Mouse (Mus musculus) lung, embryonic 16.5 days (tissue): ENCODE results near the gene Olfr1316. TPM values are rescaled to one million over a fixed set of nuclear protein-coding genes. Genes with fewer than 3 reads are reported as not detected.

Source experiments
- ATAC-seq: fragments of 200-750 bp; cut with Nextera tagmentation; 2 replicates; pipeline ENCODE4 v1.8.0; 2017; ENCODE audit warnings: low read depth, mild to moderate bottlenecking, moderate library complexity
- H3K27ac ChIP-seq: fragments of 300-500 bp; sonication (generic); 2 replicates; pipeline ENCODE4 v1.5.1; 2014; ENCODE audit warnings: mild to moderate bottlenecking, control low read depth, low read length
- H3K27me3 ChIP-seq: fragments of 300-500 bp; sonication (generic); 2 replicates; pipeline ENCODE4 v1.6.1; 2014; ENCODE audit warnings: low read depth, low read length, mixed read lengths; ENCODE audit not compliant: control insufficient read depth, insufficient read depth
- H3K36me3 ChIP-seq: fragments of 300-500 bp; sonication (generic); 2 replicates; pipeline ENCODE4 v1.6.1; 2014; ENCODE audit warnings: low read length; ENCODE audit not compliant: control insufficient read depth, insufficient read depth
- H3K4me1 ChIP-seq: fragments of 300-500 bp; sonication (generic); replicated peaks from 2 replicates; pipeline ENCODE4 v1.6.1; 2014; ENCODE audit warnings: low read length, mixed read lengths; ENCODE audit not compliant: control insufficient read depth, insufficient read depth
- H3K4me2 ChIP-seq: fragments of 300-500 bp; sonication (generic); 2 replicates; pipeline ENCODE4 v1.6.1; 2014; ENCODE audit warnings: low read depth, low read length, control low read depth
- H3K4me3 ChIP-seq: fragments of 300-500 bp; sonication (generic); 2 replicates; pipeline ENCODE4 v1.5.1; 2014; ENCODE audit warnings: mild to moderate bottlenecking, low read length, control low read depth
- H3K9ac ChIP-seq: fragments of 300-500 bp; sonication (generic); 2 replicates; pipeline ENCODE4 v1.6.1; 2014; ENCODE audit warnings: low read length, control low read depth
- H3K9me3 ChIP-seq: fragments of 300-500 bp; sonication (generic); 2 replicates; pipeline ENCODE4 v1.6.1; 2016; ENCODE audit warnings: low read length; ENCODE audit not compliant: control insufficient read depth
- WGBS: fragments of 180-500 bp; shearing (Covaris S2); extraction: QIAGEN DNeasy Blood & Tissue Kit; methylation state at CpG from one replicate; pipeline ENCODE4 v1.1.7; 2014; 5-methylcytosine and 5-hydroxymethylcytosine counted together
- polyA plus RNA-seq: library from polyadenylated mRNA; unstranded; fragments of >200 nt; fragmentation: Nextera tagmentation; extraction: Ambion mirVana; gene quantifications from 2 replicates; pipeline ENCODE4 v1.2.1, GENCODE M21; 2015

Olfr1316 gene
- polyA plus RNA-seq = not detected in 2 replicates

DNA sequence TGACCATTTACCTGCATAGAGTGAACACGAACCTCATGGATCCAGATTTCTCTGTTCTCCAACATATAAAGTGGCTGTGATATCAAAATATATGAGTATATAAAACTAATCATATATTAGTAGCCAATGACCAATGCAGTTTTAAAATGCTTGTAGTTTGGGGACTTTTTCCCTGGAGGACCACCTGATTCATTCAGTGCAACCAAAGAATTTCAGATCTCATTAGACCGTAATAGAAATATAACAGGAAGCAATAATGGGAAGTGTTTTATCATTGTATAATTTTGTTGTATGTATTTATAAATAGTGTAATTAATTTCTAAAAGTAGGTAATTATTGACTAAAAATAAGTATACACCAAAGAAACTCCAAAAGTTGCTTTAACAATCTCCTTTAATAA lies at the start of gene Olfr1316:
Olfr1316 (minus strand) TSS at position 101 of the 400 bp plus-strand sequence.
- Histone ChIP-seq H3K36me3 (no peaks in the 10 kb centered on the region), H3K4me1 (no peaks in the 10 kb centered on the region), H3K27ac (no peak within 1 kb of the TSS), H3K27me3 (no peaks in the 10 kb centered on the region), H3K9me3 (no peaks in the 10 kb centered on the region), H3K4me3 (no peak within 1 kb of the TSS), H3K4me2 (no peak within 1 kb of the TSS), H3K9ac (no peak within 1 kb of the TSS)
- ATAC-seq = no peak
- 81% methylated on average over 2 of the region's 2 CpGs for WGBS

DNA sequence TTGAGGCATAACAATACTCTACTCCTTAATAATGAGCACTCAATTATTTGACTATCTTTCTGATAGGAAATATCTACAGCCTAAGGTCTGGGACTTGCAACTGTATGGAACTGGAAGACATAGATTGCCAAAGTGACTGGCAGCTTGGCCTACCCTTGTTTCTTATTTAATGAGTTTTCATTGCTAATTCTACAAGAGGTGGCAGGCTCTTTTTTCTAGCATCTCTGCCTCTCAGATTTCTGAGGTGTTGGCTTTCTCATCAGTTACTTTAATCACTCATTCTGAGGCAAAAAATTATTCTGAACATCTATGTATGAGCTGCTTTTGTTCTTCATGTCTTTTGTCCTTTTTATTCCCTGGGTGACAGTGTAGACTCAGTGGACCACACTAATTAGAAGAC lies 19.1 kb upstream of the Olfr1316 start, which contains the start of gene Olfr1318:
Olfr1318 (plus strand) TSS at position 301 of the 400 bp plus-strand sequence.
- ATAC-seq = no peak
- Histone ChIP-seq H3K4me3 (no peak within 1 kb of the TSS), H3K4me2 (no peak within 1 kb of the TSS)

DNA sequence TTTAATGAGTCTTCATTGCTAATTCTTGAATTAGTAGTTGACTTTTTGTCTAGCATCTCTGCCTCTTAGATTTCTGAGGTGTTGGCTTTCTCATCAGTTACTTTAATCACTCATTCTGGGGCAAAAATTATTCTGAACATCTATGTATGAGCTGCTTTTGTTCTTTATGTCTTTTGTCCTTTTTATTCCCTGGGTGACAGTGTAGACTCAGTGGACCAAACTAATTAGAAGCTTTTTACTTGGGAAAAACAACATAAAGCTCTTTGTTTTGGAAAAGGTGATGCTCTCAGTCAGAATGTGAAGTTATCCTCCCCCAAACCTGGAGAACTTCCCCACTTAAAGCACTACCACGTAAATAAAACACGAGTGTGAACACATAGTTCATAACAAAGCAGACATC lies 5.3 kb upstream of the Olfr1316 start, which contains the start of gene Olfr1317:
Olfr1317 (plus strand) TSS at position 301 of the 400 bp plus-strand sequence.
- Histone ChIP-seq H3K27ac (no peak within 1 kb of the TSS), H3K9ac (no peak within 1 kb of the TSS), H3K4me2 (no peak within 1 kb of the TSS), H3K4me3 (no peak within 1 kb of the TSS), H3K36me3 (no peaks in the 10 kb centered on the region), H3K27me3 (no peaks in the 10 kb centered on the region), H3K9me3 (no peaks in the 10 kb centered on the region), H3K4me1 (no peaks in the 10 kb centered on the region)
- no peak for ATAC-seq
- 54% methylated on average over 2 of the region's 2 CpGs for WGBS

More for the DNA sequence above, 19.1 kb upstream of the Olfr1316 start, which contains the start of gene Olfr1318:
- no peaks in the 10 kb centered on the region for H3K36me3 ChIP-seq
- no peak within 1 kb of the TSS for H3K27ac ChIP-seq
- no peaks in the 10 kb centered on the region for H3K27me3 ChIP-seq
- no peaks in the 10 kb centered on the region for H3K4me1 ChIP-seq
- no peak within 1 kb of the TSS for H3K9ac ChIP-seq
- H3K9me3 ChIP-seq = no peaks in the 10 kb centered on the region

DNA sequence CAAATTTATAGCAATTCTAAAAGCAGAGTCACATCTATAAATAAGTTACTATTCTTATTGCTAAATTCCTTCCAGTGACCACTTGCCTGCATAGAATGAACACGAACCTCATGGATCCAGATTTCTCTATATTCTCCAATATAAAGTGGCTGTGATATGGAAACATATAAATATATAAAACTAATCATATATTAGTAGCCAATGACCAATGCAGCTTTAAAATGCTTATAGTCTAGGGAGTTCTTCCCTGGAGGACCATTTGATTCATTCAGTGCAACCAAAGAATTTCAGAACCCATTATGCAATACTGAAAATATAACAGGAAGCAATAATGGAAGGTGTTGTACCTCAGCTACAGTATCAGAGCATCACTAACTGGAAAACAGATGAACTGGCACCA lies 19.4 kb downstream of the Olfr1316 start, which contains the start of gene Olfr1315-ps1:
Olfr1315-ps1 (minus strand) TSS at position 101 of the 400 bp plus-strand sequence.
- Histone ChIP-seq H3K9ac (no peak within 1 kb of the TSS), H3K27ac (no peak within 1 kb of the TSS), H3K9me3 (no peaks in the 10 kb centered on the region), H3K27me3 (no peaks in the 10 kb centered on the region), H3K4me1 (no peaks in the 10 kb centered on the region), H3K4me3 (no peak within 1 kb of the TSS), H3K36me3 (no peaks in the 10 kb centered on the region), H3K4me2 (no peak within 1 kb of the TSS)
- no peak for ATAC-seq
- 66% methylated on average over 1 of the region's 1 CpGs for WGBS

DNA sequence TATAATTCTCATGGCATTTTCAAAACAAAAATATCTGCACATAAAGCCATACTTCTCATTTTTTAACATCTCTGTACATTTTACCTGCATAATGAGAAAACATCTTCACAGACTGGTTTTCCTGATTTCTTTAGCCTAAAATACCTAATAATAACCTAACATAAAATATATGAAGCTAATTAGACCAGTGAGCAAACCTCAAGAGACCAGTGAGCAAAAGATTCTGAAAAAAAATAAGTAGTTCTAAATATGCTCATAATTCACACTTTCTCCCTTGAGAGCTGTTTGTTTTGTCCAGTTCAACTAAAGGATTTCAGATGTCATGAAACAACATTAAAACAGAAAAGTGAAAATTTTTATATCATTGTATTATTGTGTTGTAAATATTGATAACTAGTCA lies 38.1 kb downstream of the Olfr1316 start, which contains the start of gene Olfr1314:
Olfr1314 (minus strand) TSS at position 101 of the 400 bp plus-strand sequence.
- H3K9me3 ChIP-seq = no peaks in the 10 kb centered on the region
- no peak within 1 kb of the TSS for H3K9ac ChIP-seq
- no peak within 1 kb of the TSS for H3K4me2 ChIP-seq
- ATAC-seq = no peak
- no peaks in the 10 kb centered on the region for H3K27me3 ChIP-seq
- H3K4me1 ChIP-seq = no peaks in the 10 kb centered on the region
- no peak within 1 kb of the TSS for H3K27ac ChIP-seq
- H3K36me3 ChIP-seq = no peaks in the 10 kb centered on the region
- H3K4me3 ChIP-seq = no peak within 1 kb of the TSS

DNA sequence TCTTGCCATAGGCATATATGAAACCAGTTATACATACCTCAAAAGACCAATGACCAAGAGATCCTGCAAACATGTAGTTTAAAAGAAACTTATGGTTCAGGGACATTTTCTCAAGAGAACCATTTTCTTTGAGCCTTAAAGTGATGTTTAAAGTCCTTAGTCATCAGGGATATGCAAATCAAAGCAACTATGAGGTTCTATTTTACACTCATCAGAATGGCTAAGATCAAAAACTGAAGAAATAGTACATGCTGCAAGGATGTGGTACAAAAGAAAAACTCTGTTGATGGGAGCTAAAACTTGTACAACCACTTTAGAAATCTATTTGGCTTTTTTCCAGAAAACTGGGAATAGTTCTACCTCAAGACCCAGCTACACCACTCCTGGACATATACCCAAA lies 57.0 kb downstream of the Olfr1316 start, which contains the start of gene Olfr1313:
Olfr1313 (minus strand) TSS at position 101 of the 400 bp plus-strand sequence.
- Histone ChIP-seq H3K27ac (no peak within 1 kb of the TSS), H3K9me3 (no peaks in the 10 kb centered on the region), H3K4me1 (no peaks in the 10 kb centered on the region), H3K9ac (no peak within 1 kb of the TSS), H3K4me3 (no peak within 1 kb of the TSS), H3K36me3 (no peaks in the 10 kb centered on the region), H3K4me2 (no peak within 1 kb of the TSS), H3K27me3 (no peaks in the 10 kb centered on the region)
- ATAC-seq = no peak

Other genes with a start within 250 kb of the Olfr1316 start
- gene Olfr1306, start 218.7 kb downstream of the Olfr1316 start, polyA plus RNA-seq = not detected in 2 replicates
- not detected in 2 replicates for gene Olfr1307, start 185.5 kb downstream of the Olfr1316 start, polyA plus RNA-seq
- not detected in 2 replicates for gene Olfr1308, start 170.0 kb downstream of the Olfr1316 start, polyA plus RNA-seq
- not detected in 2 replicates for gene Olfr1309, start 144.7 kb downstream of the Olfr1316 start, polyA plus RNA-seq
- gene Olfr1310, start 122.3 kb downstream of the Olfr1316 start, polyA plus RNA-seq = not detected in 2 replicates
- not detected in 2 replicates for gene Olfr1311, start 110.6 kb downstream of the Olfr1316 start, polyA plus RNA-seq
- not detected in 2 replicates for gene Olfr1312, start 84.7 kb downstream of the Olfr1316 start, polyA plus RNA-seq
- not detected in 2 replicates for gene Olfr1313, start 57.1 kb downstream of the Olfr1316 start, polyA plus RNA-seq
- gene Olfr1314, start 38.2 kb downstream of the Olfr1316 start, polyA plus RNA-seq = not detected in 2 replicates
- not detected in 2 replicates for gene Olfr1315-ps1, start 19.5 kb downstream of the Olfr1316 start, polyA plus RNA-seq
- gene Olfr1317, start 5.4 kb upstream of the Olfr1316 start, polyA plus RNA-seq = not detected in 2 replicates
- not detected in 2 replicates for gene Olfr1318, start 19.2 kb upstream of the Olfr1316 start, polyA plus RNA-seq
- gene Lpcat4, start 104.5 kb upstream of the Olfr1316 start, polyA plus RNA-seq = 17.3 and 19.4 TPM in 2 replicates
- not detected in 2 replicates for gene Nutm1, start 124.3 kb upstream of the Olfr1316 start, polyA plus RNA-seq
- gene Nop10, start 126.9 kb upstream of the Olfr1316 start, polyA plus RNA-seq = 174 and 177 TPM in 2 replicates
- 8.9 and 9.8 TPM in 2 replicates for gene Slc12a6, start 130.8 kb upstream of the Olfr1316 start, polyA plus RNA-seq
- gene Gm21985, start 131.3 kb upstream of the Olfr1316 start, polyA plus RNA-seq = not detected in 2 replicates
- 109 and 113 TPM in 2 replicates for gene Emc4, start 233.1 kb upstream of the Olfr1316 start, polyA plus RNA-seq
- gene Katnbl1, start 244.2 kb upstream of the Olfr1316 start, polyA plus RNA-seq = 39.0 and 45.8 TPM in 2 replicates